Comparison of ENCODE assay signal across 29 mouse cellular contexts in genomic region chr5:86438548-86438947, GRCm38 (mm10). TPM values are rescaled to one million over a fixed set of nuclear protein-coding genes. Genes with fewer than 3 reads are reported as not detected.
"Had no signal": no experiment of that assay in that cellular context is flagged by ENCODE, and none has a peak within 500 bp of the region (broad histone marks: within the 10 kb centered on the region; RNA-seq: fewer than 3 reads in every experiment).

No protein-coding gene starts in this region.

- H3K4me3 ChIP-seq: left cerebral cortex, adult 2 months; liver, embryonic 13.5 days; stomach, embryonic 15.5 days had no signal

- H3K9ac ChIP-seq: liver, embryonic 13.5 days; stomach, embryonic 15.5 days had no signal

- H3K9me3 ChIP-seq: liver, embryonic 13.5 days; stomach, embryonic 15.5 days had no signal

- H3K4me2 ChIP-seq: liver, embryonic 13.5 days; midbrain, embryonic 11.5 days; stomach, embryonic 15.5 days had no signal

- H3K4me1 ChIP-seq: liver, embryonic 13.5 days; stomach, embryonic 15.5 days had no signal

- H3K27me3 ChIP-seq: liver, embryonic 13.5 days; stomach, embryonic 15.5 days had no signal

- H3K36me3 ChIP-seq: liver, embryonic 13.5 days; stomach, embryonic 15.5 days had no signal

- H3K27ac ChIP-seq: left cerebral cortex, adult 2 months; liver, embryonic 13.5 days; stomach, embryonic 15.5 days had no signal

- DNase-seq: kidney, adult 18-20 months; kidney, adult 9 months; kidney, postnatal 14 days; kidney, postnatal 4 days; liver, embryonic 13.5 days; lung, adult 2 months; lung, postnatal 14 days; lung, postnatal 4 days; midbrain, embryonic 14.5 days; right cerebral cortex, postnatal 25 days; spleen, adult 18-20 months; thymus, adult 18-20 months; thymus, postnatal 36 days had no signal

RNA-seq across cellular contexts. Expression of gene Tmprss11a, which starts 30.2 kb away (rescaled TPM):
- total RNA-seq: layer of hippocampus, postnatal 14 days; liver, adult 2 months; megakaryocyte progenitor cell, adult 5-6 weeks; megakaryocyte-erythroid progenitor cell, adult 5-6 weeks; midbrain, postnatal 0 days had no signal
- polyA plus RNA-seq: kidney, embryonic 16.5 days; limb, embryonic 11.5 days; limb, embryonic 14.5 days; liver, adult 2 months; liver, embryonic 13.5 days; liver, embryonic 16.5 days; lung, embryonic 16.5 days; midbrain, embryonic 11.5 days; midbrain, embryonic 14.5 days; midbrain, postnatal 0 days; neural tube, embryonic 11.5 days; neural tube, embryonic 14.5 days; testis, adult 2 months had no signal
